Mouse (Mus musculus): Measurements from ENCODE around the gene Fam222b. TPM values are rescaled to one million over a fixed set of nuclear protein-coding genes. Genes with fewer than 3 reads are reported as not detected.
"Not testable (repeated sequence)": the region's sequence is repeated elsewhere in the genome, so short reads cannot be mapped to it uniquely, and the experiment has no call there.

Gene Fam222b
- total RNA-seq (2014; fragmentation: Nextera tagmentation) (13.5 and 16.8 TPM in 2 replicates), total RNA-seq (2017) (3.7 and 6.5 TPM in 2 replicates)

DNA sequence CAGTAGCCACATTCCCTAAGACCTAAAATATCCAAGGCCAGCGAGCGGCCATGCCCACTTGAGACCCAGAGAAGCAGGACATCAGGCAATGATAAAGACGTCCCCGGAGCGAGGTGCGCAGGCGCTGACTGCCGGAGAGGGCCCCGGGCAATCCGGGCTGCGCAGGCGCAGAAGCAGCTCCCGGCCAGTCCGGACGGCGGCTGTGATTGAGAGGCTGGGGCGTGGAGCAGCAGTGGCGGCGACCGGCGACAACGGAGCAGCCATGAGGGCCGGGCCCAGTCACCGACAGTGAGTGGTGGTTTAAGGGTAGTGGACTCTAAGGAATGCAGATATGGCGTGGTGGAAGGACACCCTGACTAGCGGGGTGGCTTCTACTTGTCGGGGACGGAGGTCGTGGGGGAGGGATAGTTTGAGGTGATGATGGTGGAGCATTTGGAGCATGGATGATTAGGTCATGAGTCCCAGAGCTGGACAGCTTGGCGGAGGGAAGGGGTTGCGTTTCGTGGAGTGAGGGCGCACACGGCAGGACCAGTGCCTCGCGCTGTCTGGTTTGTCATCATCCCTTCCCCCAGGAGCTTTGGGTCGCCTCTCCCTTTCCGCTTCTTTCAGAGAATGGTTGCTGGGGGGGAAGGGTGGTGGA, at the start of gene Fam222b:
Gene Fam222b, plus strand, starts transcription at position 157 of the 640 bp plus-strand sequence.
- ATAC-seq (replicated peaks; ENCODE audit: poor library complexity, severe bottlenecking), result peak; percentile 94

DNA sequence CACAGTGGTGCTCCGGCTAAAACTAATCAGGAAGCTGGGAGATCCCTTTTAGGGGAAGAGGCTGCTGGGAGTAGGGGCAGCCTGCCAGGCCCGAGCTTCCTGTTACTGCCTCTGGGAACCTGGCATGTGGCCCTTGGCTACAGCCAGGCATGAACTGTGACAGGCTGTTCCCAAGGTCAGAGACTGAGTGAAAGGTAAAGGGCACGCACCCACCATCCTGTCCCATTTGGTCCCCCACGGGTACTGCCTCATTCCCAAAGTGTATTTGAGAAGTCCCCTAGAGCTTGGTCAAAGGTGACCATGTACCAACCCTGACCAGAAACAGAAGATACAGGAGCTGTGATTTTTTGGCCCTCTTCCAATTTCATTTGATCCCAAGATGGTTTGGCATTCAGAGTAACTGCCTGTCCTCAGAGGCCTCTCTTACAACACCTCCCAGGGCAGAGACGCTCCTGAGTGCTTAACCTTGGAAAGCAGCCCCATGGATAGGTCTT, 49.7 kb upstream of the Fam222b start:
- ATAC-seq (replicated peaks; ENCODE audit: poor library complexity, severe bottlenecking), result peak; percentile 25

DNA sequence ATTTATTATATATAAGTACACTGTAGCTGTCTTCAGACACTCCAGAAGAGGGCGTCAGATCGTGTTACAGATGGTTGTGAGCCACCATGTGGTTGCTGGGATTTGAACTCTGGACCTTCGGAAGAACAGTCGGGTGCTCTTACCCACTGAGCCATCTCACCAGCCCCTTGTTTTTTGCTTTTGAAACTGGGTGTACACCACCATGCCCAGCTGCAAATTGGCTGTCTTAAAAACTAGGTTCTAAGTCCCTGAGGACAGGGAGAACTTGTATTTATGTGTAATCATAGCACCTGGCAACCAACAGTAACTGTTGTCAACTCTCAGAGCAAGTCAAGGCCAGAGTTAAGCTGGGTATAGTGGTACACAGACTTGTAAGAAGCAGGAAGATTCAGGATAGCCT, 45.8 kb upstream of the Fam222b start:
- not testable (repeated sequence) for ATAC-seq (replicated peaks; ENCODE audit: poor library complexity, severe bottlenecking)

DNA sequence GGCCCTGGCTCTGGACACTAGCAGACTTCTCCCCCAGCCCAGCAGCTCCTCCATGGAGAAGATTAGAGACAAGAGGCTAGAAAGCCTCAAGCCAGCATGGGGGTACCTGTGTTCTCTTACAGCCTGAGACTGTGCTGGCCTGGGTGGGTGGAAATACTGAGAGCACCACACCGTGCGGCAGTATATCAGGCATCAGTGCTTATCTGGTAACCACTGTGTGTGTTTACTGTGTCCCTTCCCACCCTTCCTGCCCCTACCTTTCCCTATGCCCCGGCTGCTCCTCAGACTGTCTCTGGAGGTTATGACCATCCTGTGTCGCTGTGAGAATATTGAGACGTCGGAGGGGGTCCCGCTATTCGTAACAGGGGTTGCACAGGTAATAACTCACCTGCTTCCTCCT, 41.4 kb upstream of the Fam222b start:
- ATAC-seq (replicated peaks; ENCODE audit: poor library complexity, severe bottlenecking), result no peak

DNA sequence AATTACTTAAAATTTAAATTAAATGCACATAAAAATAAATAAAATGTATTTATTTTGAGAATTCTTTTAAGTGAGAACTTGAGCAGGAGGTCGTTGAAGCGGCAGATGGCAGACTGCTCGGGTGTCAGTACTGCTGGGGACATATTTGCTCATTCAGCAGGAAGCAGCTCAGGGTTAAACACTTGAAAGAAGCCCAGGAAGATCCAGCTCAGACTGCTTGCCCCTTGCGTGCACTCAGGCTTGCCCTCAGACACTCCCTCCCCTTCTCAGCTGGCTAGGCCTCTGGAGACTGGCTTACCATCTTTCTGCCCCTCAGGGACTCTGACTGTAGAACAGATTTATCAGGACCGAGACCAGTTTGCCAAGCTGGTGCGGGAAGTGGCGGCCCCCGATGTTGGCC, 37.5 kb upstream of the Fam222b start:
- no peak for ATAC-seq (replicated peaks; ENCODE audit: poor library complexity, severe bottlenecking)

DNA sequence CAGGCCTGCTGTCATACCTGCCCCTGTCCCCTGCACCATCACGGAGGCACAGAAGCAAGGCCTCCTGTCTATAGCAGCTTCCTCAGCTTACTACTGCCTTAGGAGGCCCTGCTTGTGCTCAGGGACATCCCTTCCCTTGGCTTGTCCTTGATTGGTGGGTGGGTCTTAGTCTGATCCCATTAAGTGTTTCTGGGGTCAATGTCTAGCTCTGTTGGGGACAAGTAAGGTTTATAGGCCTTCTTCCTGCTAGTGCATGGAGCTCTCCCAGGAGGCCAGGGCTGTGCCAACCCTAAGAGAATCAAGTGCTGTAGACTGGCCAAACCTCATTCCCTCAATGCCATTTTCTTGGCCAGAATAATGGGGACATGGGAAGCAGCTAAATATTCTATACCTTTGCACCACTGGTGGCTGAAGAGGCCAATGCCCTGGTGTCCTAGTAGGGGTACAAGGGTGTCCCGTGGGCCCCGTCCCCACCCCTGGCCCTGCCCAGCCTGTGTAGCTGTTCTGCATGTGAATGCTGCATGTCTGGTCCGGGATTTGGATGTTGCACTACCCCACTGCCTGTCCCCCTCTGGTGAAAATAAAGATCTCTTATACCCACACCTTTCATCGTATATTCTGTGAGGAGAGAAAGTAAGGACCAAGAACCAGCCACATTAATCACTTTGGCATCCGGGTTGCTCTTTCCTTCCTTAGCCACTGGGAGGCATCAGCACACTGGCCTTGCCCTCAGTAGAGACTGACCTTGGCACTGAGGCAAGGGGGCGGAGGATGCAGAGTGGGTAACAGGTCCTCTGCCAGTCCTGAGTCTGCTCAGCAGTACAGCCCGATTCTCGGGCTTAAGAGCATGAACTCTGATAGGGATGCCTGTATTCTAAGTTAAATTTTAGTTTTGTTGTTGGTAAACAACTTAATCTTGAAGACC, 34.4 kb upstream of the Fam222b start:
- peak; percentile 82 for ATAC-seq (replicated peaks; ENCODE audit: poor library complexity, severe bottlenecking)

DNA sequence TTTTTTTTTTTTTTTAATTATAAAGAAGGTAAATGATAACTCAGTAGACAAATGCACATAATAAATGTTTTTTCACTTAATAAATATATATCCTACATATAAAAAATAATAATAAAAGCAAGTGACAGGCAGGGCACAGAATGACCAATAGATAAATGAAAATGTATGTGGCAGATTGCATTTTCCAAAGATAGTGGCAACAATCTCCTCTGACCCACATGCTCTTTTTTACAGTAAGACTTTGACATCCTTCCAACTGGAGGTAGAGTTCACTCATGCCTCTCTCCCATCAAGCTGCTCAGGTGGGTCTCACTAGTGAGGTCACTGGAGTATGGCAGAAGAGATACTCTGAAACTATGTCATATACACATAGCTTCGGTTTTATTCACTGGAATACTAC, 31.9 kb upstream of the Fam222b start:
- ATAC-seq (replicated peaks; ENCODE audit: poor library complexity, severe bottlenecking), result no peak

DNA sequence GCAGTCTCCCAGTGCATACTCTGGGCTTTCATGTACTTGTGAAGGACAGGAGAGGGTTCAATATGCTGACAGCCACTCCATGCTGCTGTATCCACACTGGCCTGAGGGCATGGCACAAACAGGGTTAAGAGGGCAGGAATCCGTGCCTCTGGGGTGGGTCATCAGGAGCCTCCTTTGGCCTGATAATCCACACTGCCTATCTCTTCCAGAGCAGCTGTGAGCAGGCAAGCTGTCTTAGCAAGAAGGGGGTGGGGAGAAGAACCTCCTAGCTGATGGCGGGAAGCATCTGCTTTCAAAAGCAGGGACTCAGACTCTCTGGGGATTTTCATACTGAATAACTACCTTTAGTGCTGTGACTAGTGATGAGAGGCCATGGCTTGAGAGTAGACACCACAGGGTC, 28.6 kb upstream of the Fam222b start:
- ATAC-seq (replicated peaks; ENCODE audit: poor library complexity, severe bottlenecking), result no peak

DNA sequence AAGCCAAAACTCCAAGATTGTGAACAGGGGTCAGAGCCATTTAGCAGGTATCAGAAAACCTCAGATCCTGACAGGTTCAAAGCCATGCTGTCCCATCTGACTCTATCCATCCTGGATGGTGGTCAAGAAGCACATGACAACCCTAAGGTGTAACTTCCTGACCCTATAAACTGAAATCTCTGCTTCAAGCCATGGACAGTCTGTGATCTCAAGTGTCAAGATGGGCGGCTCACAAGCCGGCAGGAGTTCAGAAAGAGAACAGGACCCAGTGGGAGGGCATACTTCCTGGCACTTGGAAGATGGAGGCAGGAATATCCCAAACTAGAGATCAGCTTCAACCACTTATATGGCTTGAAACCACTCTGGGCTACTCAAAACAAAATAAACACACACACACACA, 27.8 kb upstream of the Fam222b start:
- ATAC-seq (replicated peaks; ENCODE audit: poor library complexity, severe bottlenecking), result no peak

DNA sequence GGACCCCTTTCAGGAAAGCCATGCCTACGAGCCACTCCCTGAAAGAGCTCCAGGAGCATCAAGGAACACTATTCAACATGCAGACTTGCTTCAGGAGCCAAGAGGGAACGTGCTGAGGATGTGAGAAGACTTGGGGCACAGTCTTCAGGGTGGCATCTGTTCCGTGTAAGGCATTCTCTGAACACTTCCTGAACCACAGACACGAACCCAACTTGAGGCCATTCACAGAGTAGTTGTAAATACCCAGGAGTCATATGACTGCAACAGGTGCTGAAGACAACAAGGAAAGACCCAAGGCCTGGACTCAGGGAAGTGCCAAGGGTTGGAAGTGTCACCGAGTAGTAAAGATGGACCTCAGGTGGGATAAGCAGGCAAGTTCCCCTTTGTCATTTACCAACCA, 26.9 kb upstream of the Fam222b start:
- ATAC-seq (replicated peaks; ENCODE audit: poor library complexity, severe bottlenecking), result no peak

DNA sequence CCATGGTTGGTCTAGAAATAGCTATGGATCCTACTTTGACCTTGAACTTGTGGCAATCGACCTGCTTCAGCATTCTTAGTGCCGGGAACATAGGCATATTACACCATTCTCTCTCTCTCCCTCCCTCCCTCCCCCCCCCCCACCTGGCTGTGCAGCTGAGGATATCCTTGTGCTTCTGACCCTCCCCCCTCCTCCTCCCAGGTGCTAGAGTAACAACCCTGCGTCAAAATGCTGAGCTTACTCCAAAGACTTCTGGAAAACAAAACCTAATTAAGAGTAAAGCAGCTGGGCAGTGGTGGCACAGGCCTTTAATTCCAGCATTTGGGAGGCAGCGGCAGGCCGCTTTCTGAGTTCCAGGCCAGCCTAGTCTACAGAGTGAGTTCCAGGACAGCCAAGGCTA, 25.3 kb upstream of the Fam222b start:
- no peak for ATAC-seq (replicated peaks; ENCODE audit: poor library complexity, severe bottlenecking)

DNA sequence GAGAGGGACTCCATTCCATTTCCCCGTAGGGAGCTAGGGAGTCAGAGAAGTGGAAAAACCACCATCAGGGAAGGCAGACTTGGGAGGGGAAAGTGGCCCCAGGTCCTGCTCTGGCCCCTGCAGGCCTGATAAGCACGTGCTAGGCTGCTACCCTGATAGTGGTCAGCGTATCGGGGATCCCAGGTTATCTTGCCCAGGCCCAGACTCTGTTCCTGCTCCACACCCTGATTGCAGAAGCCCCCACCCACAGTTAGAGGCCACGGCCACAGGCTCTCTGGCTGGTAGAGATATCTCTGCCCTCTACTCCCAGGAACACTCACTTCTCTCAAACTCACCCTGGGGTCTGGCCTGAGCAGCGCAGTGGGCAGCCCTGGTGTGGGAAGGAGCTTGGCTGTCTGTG, 24.8 kb upstream of the Fam222b start:
- ATAC-seq (replicated peaks; ENCODE audit: poor library complexity, severe bottlenecking), result no peak

DNA sequence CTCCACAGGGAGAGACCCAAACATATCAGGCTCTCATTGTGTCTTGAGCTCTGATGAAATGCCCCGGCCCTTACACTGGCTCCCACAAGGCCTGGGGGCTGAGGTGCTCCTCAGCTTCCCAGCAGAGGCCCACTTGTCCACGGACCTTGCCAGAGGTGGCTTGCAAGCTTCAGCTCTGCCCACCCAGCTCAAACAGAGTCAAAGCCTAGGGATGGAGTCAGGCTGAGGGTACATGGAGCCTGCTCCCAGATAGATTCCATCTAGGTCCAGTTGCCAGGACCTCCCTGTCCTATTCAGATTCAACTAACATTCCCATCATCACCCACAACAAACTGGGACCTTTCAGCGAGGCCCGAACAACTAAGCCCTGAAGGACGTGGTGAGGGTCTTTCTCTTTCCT, 22.5 kb upstream of the Fam222b start:
- ATAC-seq (replicated peaks; ENCODE audit: poor library complexity, severe bottlenecking), result no peak

DNA sequence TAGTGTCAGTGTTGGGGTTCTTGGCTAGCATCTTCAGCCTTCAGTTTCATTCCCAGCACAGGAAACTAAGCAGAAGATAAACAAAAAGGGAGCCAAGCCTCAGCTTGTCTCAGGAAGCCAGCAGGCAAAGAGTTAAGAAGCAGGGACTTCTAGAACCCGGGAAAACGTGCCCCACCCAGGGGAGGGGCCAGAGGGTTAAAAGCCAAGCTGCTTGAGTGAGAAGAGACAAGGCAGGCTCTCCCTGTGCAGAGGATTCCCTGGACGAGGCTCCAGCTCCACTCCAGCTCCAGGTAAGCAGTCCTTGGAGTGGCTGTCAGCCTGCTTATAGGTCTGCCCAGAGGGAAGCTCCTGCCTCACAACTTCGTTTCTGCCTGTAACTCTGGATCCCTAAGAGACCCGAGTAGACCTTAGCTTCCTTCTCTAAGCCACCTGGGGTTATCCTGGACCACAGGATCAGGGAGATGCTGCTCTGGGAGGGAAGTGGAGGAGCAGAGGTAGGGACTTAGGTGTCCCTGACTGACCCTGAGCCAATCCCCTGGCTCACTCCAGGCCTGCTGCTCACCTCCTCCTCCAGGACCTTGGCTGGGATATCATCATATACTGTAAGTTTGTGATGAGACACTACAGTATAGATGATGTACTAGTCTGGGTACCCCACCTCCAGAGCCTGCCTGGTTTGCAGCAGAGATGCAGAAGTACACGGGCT, 21.9 kb upstream of the Fam222b start:
- ATAC-seq (replicated peaks; ENCODE audit: poor library complexity, severe bottlenecking), result no peak

DNA sequence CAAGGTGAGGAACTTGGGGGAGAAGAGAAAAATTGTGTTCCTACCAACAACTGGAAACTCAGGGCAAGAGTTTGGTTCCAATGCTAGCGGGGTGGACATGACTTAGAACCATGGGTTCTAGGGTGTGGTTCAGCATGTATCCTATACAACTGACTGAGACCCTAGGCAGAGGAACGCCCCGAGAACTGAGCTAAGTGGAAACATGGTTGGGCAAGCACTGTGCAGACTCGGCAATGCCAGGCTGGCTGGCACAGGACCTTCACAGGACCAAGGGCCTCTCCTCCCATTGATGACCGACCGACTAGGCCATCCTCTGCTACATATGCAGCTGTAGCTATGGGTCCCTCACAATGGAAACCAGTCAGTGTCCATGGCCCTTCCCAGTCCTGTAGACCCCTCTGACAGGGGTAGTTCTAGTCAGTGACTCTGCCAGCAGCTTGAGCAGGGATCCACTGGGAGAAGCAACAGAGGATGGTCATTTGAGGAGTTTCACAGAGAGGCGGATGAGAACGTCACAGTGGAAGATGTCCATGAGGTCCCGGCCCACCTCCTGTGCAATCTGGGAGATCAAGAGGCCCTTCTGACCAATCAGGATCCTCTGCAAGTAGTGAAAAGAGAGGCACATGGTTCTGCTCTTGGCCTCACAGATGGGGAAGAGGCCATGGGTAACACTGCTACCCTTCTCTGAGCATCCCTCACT, 20.7 kb upstream of the Fam222b start:
- ATAC-seq (replicated peaks; ENCODE audit: poor library complexity, severe bottlenecking), result no peak

DNA sequence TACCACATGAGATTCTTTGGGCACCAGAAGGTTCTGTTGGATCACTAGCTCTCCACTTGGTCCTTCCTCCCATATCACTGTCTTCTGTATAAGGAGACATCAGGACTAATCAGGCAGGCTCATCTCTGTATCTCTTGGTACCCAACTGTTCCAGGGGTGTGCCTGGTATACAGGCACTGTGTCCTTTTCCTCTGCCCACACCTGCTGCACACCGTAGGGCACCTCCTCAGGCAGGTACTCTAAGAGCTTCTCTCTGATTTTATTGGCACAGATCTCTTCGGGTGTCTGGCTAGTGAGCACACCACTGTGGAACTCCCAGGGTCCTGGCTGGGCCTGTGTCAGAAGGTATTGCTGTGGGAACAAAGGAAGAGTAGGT, 20.2 kb upstream of the Fam222b start:
- no peak for ATAC-seq (replicated peaks; ENCODE audit: poor library complexity, severe bottlenecking)

DNA sequence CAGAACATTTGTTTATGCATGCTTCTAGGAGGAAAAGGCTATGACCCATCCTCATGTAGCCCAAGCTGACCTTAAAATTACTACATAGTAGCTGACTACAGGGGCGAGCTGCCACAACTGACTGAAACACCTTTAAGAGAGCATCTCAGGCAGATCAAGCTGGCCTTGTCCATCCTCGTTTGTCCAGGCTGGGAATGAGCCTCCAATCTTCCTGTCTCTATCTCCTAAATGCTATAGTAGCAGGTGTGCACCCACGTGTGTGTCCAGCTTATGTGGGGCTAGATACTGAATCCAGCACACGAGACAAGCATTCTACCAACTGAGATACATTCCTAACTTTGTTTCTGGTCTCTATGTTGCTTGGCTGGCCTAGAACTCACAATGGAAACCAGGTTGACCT, 19.8 kb upstream of the Fam222b start:
- ATAC-seq (replicated peaks; ENCODE audit: poor library complexity, severe bottlenecking), result no peak

DNA sequence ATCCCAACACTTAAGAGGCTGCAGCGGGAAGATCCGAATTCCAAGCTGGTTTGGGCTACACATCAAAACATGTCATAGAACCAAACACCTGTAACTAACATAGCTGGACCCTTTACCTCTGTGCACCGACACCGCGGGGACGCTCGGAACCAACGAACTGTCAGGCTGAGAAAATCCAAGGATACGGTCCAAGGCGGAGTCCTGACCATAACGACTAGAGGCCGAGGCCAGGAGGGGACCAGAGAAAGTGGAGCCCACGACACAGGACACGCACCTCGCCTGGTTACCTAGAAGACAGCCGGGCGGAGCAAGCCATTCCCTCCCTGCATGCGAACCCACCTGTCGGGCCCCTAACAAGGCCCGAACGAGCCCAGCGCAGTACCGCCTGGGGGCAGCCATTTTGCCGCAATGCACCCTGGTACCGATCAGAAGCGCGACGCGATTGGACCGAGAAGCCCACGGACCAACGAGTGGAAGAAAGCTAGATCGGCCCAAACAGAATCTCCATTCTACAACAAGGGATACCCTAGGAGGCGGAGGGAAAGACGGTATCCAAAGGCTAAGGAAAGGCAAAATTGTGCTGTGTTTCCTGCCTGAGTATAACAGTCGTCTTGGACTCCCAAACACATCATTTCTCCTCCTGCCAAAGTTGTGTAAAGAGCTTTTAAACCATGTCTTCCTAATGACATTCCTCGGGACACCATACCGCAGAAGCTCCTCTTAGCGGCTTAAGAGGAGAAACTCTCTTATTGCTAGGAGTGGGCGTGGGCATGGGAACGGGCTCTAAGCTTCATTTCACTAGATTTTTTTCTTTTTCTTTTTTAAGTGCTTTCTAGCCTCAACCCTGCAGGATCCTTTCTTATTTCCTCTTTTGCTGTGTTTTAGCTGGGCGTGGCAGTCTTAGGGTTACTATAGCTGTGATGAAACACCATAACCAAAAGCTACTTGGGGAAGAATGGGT, 14.2 kb upstream of the Fam222b start, which contains the start of gene Eral1:
Gene Eral1, minus strand, starts transcription at position 423 of the 961 bp plus-strand sequence.
- ATAC-seq (replicated peaks; ENCODE audit: poor library complexity, severe bottlenecking), result peak; percentile 95

DNA sequence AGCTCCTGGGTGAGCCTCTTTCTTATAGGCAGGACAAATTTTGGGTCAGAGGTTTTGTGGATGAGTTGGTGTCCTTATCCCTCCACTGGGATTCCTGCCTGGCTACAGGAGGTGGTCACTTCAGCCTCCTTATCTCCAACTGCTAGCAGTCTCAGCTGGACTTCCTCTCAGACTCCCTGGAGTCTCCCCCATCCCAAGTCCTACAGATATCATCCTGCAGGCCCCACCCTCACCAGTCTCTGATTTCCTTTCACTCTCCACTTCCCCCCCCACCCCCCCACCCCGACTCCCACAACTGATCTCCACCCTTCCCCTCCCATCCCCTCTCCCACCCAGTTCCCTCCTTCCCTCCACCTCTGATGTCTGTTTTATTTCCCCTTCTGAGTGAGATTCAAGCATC, 10.9 kb upstream of the Fam222b start:
- no peak for ATAC-seq (replicated peaks; ENCODE audit: poor library complexity, severe bottlenecking)

Measured in granulocyte monocyte progenitor cell, adult 5-6 weeks (primary cell).